15 mouse cellular contexts compared by ENCODE assay signal in the genomic region with DNA sequence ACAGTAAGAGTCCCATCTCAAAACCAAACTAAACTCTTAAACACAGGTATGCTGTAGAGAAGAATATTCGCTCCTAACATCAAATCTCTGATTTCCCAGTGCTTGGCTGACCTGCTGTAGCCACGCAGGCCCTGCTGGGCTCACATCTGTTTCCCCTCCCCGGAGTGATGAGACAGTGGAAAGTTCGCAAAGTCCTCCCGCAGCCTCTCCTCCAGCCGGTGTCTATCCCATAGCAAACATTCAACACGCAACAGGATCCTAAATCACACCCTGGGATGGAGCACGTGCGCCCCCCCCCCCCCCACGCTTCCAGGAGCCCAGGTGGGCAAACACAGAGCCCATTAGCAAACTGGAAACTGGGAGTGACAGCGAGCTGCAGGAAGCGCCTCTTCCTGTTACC. TPM values are rescaled to one million over a fixed set of nuclear protein-coding genes. Genes with fewer than 3 reads are reported as not detected.
DNase-seq lines count a peak whose midpoint lies in the region; ATAC-seq and TF ChIP-seq lines count a peak whose summit lies in the region.
"Had no signal": no experiment of that assay in that cellular context is flagged by ENCODE, and none has a peak within 500 bp of the region (broad histone marks: within the 10 kb centered on the region; RNA-seq: fewer than 3 reads in every experiment).

No protein-coding gene starts in this region.

- peak overlapping the region; percentile 92 for H3K27ac ChIP-seq in layer of hippocampus, adult 2 months
- H3K27ac ChIP-seq in heart, embryonic 16.5 days (ENCODE audit: low read length) = 0 out of 2 replicates have a peak overlapping the region, but pooled peaks have one; percentile 11
- no peak overlapping the region for H3K27ac ChIP-seq in stomach, embryonic 14.5 days (ENCODE audit: low read length)
- no peak overlapping the region for H3K27ac ChIP-seq in hindbrain, embryonic 16.5 days (ENCODE audit: low read depth, low read length)
- H3K27ac ChIP-seq: liver, embryonic 15.5 days; neural tube, embryonic 15.5 days had no signal

- intact Hi-C loops in heart, postnatal 14 days (cut with DNase I) = no loop called here

- no peaks in the 10 kb centered on the region for H3K9me3 ChIP-seq in heart, embryonic 16.5 days (replicated peaks; ENCODE audit: control insufficient read depth, low read length)
- no peaks in the 10 kb centered on the region; the same call in 1 of the 2 replicates for H3K9me3 ChIP-seq in stomach, embryonic 14.5 days (ENCODE audit: control insufficient read depth, low read depth, low read length)
- H3K9me3 ChIP-seq in hindbrain, embryonic 16.5 days (ENCODE audit: control insufficient read depth, low read length) = no peaks in the 10 kb centered on the region
- H3K9me3 ChIP-seq: hindbrain, embryonic 15.5 days; liver, embryonic 15.5 days; megakaryocyte, embryonic 14.5 days; neural tube, embryonic 15.5 days had no signal

- H3K4me3 ChIP-seq in layer of hippocampus, adult 2 months = no peak overlapping the region
- no peak overlapping the region for H3K4me3 ChIP-seq in heart, embryonic 16.5 days (ENCODE audit: low read length)
- no peak overlapping the region for H3K4me3 ChIP-seq in stomach, embryonic 14.5 days (ENCODE audit: low read depth, low read length)
- H3K4me3 ChIP-seq in hindbrain, embryonic 16.5 days (ENCODE audit: low read length) = no peak overlapping the region
- H3K4me3 ChIP-seq: hindbrain, embryonic 15.5 days; liver, embryonic 15.5 days; megakaryocyte, embryonic 14.5 days; neural tube, embryonic 15.5 days had no signal

- no peaks in the 10 kb centered on the region for H3K27me3 ChIP-seq in heart, embryonic 16.5 days (ENCODE audit: control insufficient read depth, insufficient read depth, low read length)
- no peaks in the 10 kb centered on the region for H3K27me3 ChIP-seq in stomach, embryonic 14.5 days (ENCODE audit: control insufficient read depth, insufficient read depth, low read length)
- no peaks in the 10 kb centered on the region for H3K27me3 ChIP-seq in hindbrain, embryonic 16.5 days (replicated peaks; ENCODE audit: control insufficient read depth, insufficient read depth, low read length)
- H3K27me3 ChIP-seq: hindbrain, embryonic 15.5 days; neural tube, embryonic 15.5 days had no signal

- H3K4me1 ChIP-seq in heart, embryonic 16.5 days (ENCODE audit: control insufficient read depth, insufficient read depth, low read length) = peaks cover 12% of the 10 kb centered on the region; the same call in 1 of the 2 replicates
- H3K4me1 ChIP-seq in stomach, embryonic 14.5 days (ENCODE audit: control insufficient read depth, insufficient read depth, low read length) = peaks cover 10% of the 10 kb centered on the region; the same call in 1 of the 2 replicates
- peaks cover 19% of the 10 kb centered on the region for H3K4me1 ChIP-seq in hindbrain, embryonic 16.5 days (ENCODE audit: control insufficient read depth, insufficient read depth, low read depth, low read length)
- H3K4me1 ChIP-seq: liver, embryonic 15.5 days had no signal

- H3K4me2 ChIP-seq in heart, embryonic 16.5 days (ENCODE audit: low read depth, low read length) = peak overlapping the region; percentile 36; the same call in 1 of the 2 replicates
- H3K4me2 ChIP-seq in stomach, embryonic 14.5 days (replicated peaks; ENCODE audit: low read depth, low read length) = peak overlapping the region; percentile 29
- H3K4me2 ChIP-seq in hindbrain, embryonic 16.5 days (ENCODE audit: low read length) = no peak overlapping the region
- H3K4me2 ChIP-seq: hindbrain, embryonic 15.5 days; liver, embryonic 15.5 days; neural tube, embryonic 15.5 days had no signal

- H3K36me3 ChIP-seq in heart, embryonic 16.5 days (ENCODE audit: control insufficient read depth, insufficient read depth) = no peaks in the 10 kb centered on the region
- no peaks in the 10 kb centered on the region for H3K36me3 ChIP-seq in stomach, embryonic 14.5 days (ENCODE audit: control insufficient read depth, insufficient read depth, low read length)
- peaks cover 6% of the 10 kb centered on the region; the same call in 1 of the 2 replicates for H3K36me3 ChIP-seq in hindbrain, embryonic 16.5 days (ENCODE audit: control insufficient read depth, insufficient read depth, low read length)
- H3K36me3 ChIP-seq: liver, embryonic 15.5 days had no signal

- H3K9ac ChIP-seq in heart, embryonic 16.5 days (ENCODE audit: low read length) = no peak overlapping the region
- H3K9ac ChIP-seq in stomach, embryonic 14.5 days (replicated peaks; ENCODE audit: low read depth, low read length) = no peak overlapping the region
- H3K9ac ChIP-seq in hindbrain, embryonic 16.5 days (ENCODE audit: low read depth, low read length) = no peak overlapping the region
- H3K9ac ChIP-seq: hindbrain, embryonic 15.5 days; liver, embryonic 15.5 days; neural tube, embryonic 15.5 days had no signal

- 38% methylated on average over 12 of the region's 12 CpGs for WGBS in heart, embryonic 16.5 days
- WGBS in stomach, embryonic 14.5 days = 16% methylated on average over 12 of the region's 12 CpGs
- 54% methylated on average over 12 of the region's 12 CpGs for WGBS in hindbrain, embryonic 16.5 days

- TF ChIP-seq CTCF in layer of hippocampus, adult 2 months (conservative IDR thresholded peaks at IDR 0.05) = no peak

- peak; percentile 89 for DNase-seq in heart, adult 11 months
- DNase-seq in heart, postnatal 14 days = no peak
- DNase-seq in layer of hippocampus, adult 2 months (ENCODE audit: low spot score in 2 of 2) = no peak
- DNase-seq in layer of hippocampus, adult 9-10 months (ENCODE audit: low spot score) = no peak
- DNase-seq in urinary bladder, postnatal 10 days (ENCODE audit: low spot score) = no peak
- DNase-seq: cerebellum, adult 11 months; thymus, adult 2 months had no signal

- ATAC-seq in heart, embryonic 16.5 days (replicated peaks; ENCODE audit: extremely low read depth, insufficient read depth, low FRiP score) = 0 out of 2 replicates have a peak, but pooled peaks have one; percentile 32
- no peak for ATAC-seq in stomach, embryonic 14.5 days (ENCODE audit: insufficient number of reproducible peaks, insufficient read depth, low FRiP score, low read depth)
- ATAC-seq in hindbrain, embryonic 16.5 days = no peak

RNA-seq across cellular contexts. Expression of gene Tmod2, which starts 9.6 kb away (rescaled TPM):
- 1 to 10 TPM; 4.6 to 5.0 TPM for total RNA-seq in heart, postnatal 14 days (2021)
- total RNA-seq in layer of hippocampus, adult 2 months (2021) = 100 to 1,000 TPM; 376 to 380 TPM
- polyA plus RNA-seq in heart, embryonic 16.5 days (2015; fragmentation: Nextera tagmentation; extraction: Ambion mirVana) = 5.8 TPM in 2 replicates
- 17.6 and 22.8 TPM in 2 replicates for polyA plus RNA-seq in stomach, embryonic 14.5 days (2014; fragmentation: Nextera tagmentation; extraction: Ambion mirVana)
- polyA plus RNA-seq in hindbrain, embryonic 16.5 days (2015; fragmentation: Nextera tagmentation; extraction: Ambion mirVana) = 291 and 339 TPM in 2 replicates
- total RNA-seq: MEL had no signal

RNA-seq across cellular contexts. Expression of gene Lysmd2, which starts 24.0 kb away (rescaled TPM):
- 1 to 10 TPM; 8.2 to 8.7 TPM for total RNA-seq in heart, postnatal 14 days (2021)
- 10 to 100 TPM; 56.6 to 60.3 TPM for total RNA-seq in layer of hippocampus, adult 2 months (2021)
- polyA plus RNA-seq in heart, embryonic 16.5 days (2015; fragmentation: Nextera tagmentation; extraction: Ambion mirVana) = 18.7 and 20.8 TPM in 2 replicates
- 31.8 and 33.8 TPM in 2 replicates for polyA plus RNA-seq in stomach, embryonic 14.5 days (2014; fragmentation: Nextera tagmentation; extraction: Ambion mirVana)
- polyA plus RNA-seq in hindbrain, embryonic 16.5 days (2015; fragmentation: Nextera tagmentation; extraction: Ambion mirVana) = 34.9 and 36.3 TPM in 2 replicates
- total RNA-seq: MEL had no signal

RNA-seq across cellular contexts. Expression of gene Tmod3, which starts 42.1 kb away (rescaled TPM):
- total RNA-seq in heart, postnatal 14 days (2021) = 10 to 100 TPM; 85.9 to 86.1 TPM
- total RNA-seq in layer of hippocampus, adult 2 months (2021) = 10 to 100 TPM; 37.6 to 40.5 TPM
- polyA plus RNA-seq in heart, embryonic 16.5 days (2015; fragmentation: Nextera tagmentation; extraction: Ambion mirVana) = 90.3 and 91.7 TPM in 2 replicates
- polyA plus RNA-seq in stomach, embryonic 14.5 days (2014; fragmentation: Nextera tagmentation; extraction: Ambion mirVana) = 117 and 121 TPM in 2 replicates
- polyA plus RNA-seq in hindbrain, embryonic 16.5 days (2015; fragmentation: Nextera tagmentation; extraction: Ambion mirVana) = 75.6 and 79.5 TPM in 2 replicates

Comparison
In these comparisons a context has a peak if more than half of its experiments do, and no peak if none do; other contexts are left out.
1. H3K27ac ChIP-seq: peak in layer of hippocampus, adult 2 months (single experiment) and heart, embryonic 16.5 days (single experiment); none in stomach, embryonic 14.5 days (single experiment) and hindbrain, embryonic 16.5 days (single experiment).
2. RNA of gene Tmod2, which starts 9.6 kb away (polyA plus RNA-seq): 291 to 339 TPM in hindbrain, embryonic 16.5 days; 17.6 to 22.8 TPM in stomach, embryonic 14.5 days and 5.8 TPM in heart, embryonic 16.5 days; every median in the first group is over 10 times any median in the second.